ENCODE assay signal across 7 mouse cellular contexts in the genomic region with DNA sequence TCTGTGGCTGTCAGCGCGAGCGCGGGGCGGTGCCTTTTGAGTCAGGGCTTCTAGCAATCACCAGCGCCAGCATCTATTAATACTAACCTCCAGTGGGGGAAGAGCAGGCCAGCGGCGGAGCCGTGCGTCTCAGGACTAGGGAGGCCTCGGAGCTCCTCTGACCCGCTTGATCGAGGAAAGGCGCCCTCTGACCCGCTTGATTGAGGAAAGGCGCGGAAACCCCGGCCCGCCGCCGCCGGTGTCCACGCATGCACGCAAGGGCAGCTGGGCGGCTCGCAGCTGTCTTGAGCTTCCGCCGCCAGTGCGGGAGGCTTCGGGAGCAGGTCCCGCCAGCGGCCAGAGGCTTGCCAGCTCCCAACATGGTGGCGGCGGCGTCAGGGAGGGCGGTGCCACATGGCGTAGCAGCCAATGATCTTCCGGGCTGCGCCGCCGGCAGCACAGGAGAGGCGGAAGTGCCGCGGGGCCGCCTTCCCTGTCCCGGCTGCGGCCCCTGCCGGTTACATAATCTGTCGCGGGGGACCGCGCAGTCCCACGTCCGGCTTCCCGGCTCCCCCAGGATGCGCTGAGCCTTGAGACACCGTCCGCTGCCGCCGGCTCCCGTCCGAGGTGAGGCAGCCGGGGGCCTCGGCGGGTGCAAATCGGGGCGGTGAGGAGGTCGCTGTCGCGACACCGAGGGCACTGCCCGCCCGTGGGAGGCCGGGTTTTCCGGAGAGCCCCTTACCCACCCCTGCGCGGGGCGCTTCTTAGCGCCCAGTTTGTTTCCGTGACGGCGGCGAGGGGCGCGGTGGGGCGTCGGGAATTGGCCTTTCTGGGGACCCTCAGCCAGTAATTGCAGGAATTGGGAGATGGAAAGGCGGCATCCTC. TPM values are rescaled to one million over a fixed set of nuclear protein-coding genes. Genes with fewer than 3 reads are reported as not detected.
DNase-seq lines count a peak whose midpoint lies in the region; ATAC-seq lines count a peak whose summit lies in the region.

A gene (minus strand): TSS at position 361 of the 864 bp plus-strand sequence.
A gene (plus strand): TSS at position 448 of the 864 bp plus-strand sequence.

- peak within 1 kb of the TSS; percentile 96 for H3K4me3 ChIP-seq in limb, embryonic 10.5 days
- peak within 1 kb of the TSS; percentile 91 for H3K4me3 ChIP-seq in midbrain, embryonic 13.5 days (replicated peaks)

- DNase-seq in adrenal gland, adult 8-10 months: peak; percentile 91
- peak; percentile 95 for DNase-seq in embryo, embryonic 9.5 days (ENCODE audit: extremely low spot score)
- peak; percentile 92 for DNase-seq in kidney, adult 11 months
- DNase-seq in limb, embryonic 10.5 days (ENCODE audit: low spot score): peak; percentile 94
- DNase-seq in spleen, adult 12 weeks (ENCODE audit: low spot score): peak; percentile 93

- WGBS in limb, embryonic 10.5 days: under 1% methylated on average over 88 of the region's 88 CpGs
- WGBS in midbrain, embryonic 13.5 days: under 1% methylated on average over 84 of the region's 88 CpGs

- peaks cover 12% of the 10 kb centered on the region for H3K36me3 ChIP-seq in limb, embryonic 10.5 days
- peaks cover 3% of the 10 kb centered on the region for H3K36me3 ChIP-seq in midbrain, embryonic 13.5 days

- peak within 1 kb of the TSS; percentile 92 for H3K27ac ChIP-seq in limb, embryonic 10.5 days
- peak within 1 kb of the TSS; percentile 95 for H3K27ac ChIP-seq in midbrain, embryonic 13.5 days

- ATAC-seq in granulocyte monocyte progenitor cell, adult 5-6 weeks (replicated peaks; ENCODE audit: poor library complexity, severe bottlenecking): peak; percentile 95
- ATAC-seq in midbrain, embryonic 13.5 days: peak; percentile 99

- H3K4me1 ChIP-seq in limb, embryonic 10.5 days: peaks cover 11% of the 10 kb centered on the region
- peaks cover 37% of the 10 kb centered on the region for H3K4me1 ChIP-seq in midbrain, embryonic 13.5 days (replicated peaks)

- H3K4me2 ChIP-seq in midbrain, embryonic 13.5 days (replicated peaks): peak within 1 kb of the TSS; percentile 62

- H3K27me3 ChIP-seq in limb, embryonic 10.5 days (ENCODE audit: low read depth, poor library complexity, severe bottlenecking): no peaks in the 10 kb centered on the region
- no peaks in the 10 kb centered on the region for H3K27me3 ChIP-seq in midbrain, embryonic 13.5 days

- H3K9ac ChIP-seq in midbrain, embryonic 13.5 days (replicated peaks): peak within 1 kb of the TSS; percentile 90

- H3K9me3 ChIP-seq in limb, embryonic 10.5 days (replicated peaks): no peaks in the 10 kb centered on the region
- no peaks in the 10 kb centered on the region for H3K9me3 ChIP-seq in midbrain, embryonic 13.5 days

RNA-seq across cellular contexts. Expression of the first gene that starts in this region (rescaled TPM):
- total RNA-seq in adrenal gland, adult 8-10 months (2022): 10 to 100 TPM; 18.9 to 25.4 (median 21.3) TPM
- 9.9 and 10.0 TPM in 2 replicates for total RNA-seq in granulocyte monocyte progenitor cell, adult 5-6 weeks (2014; fragmentation: Nextera tagmentation)
- total RNA-seq in granulocyte monocyte progenitor cell, adult 5-6 weeks (2017): 8.2 and 11.8 TPM in 2 replicates
- 4.1 and 6.5 TPM in 2 replicates for polyA plus RNA-seq in limb, embryonic 10.5 days (2016; fragmentation: Nextera tagmentation; extraction: Ambion mirVana)
- polyA plus RNA-seq in midbrain, embryonic 13.5 days (2015; fragmentation: Nextera tagmentation; extraction: Ambion mirVana): 15.2 and 17.5 TPM in 2 replicates

RNA-seq across cellular contexts. Expression of the second gene that starts in this region (rescaled TPM):
- total RNA-seq in adrenal gland, adult 8-10 months (2022): 1 to 10 TPM; 1.6 to 2.2 (median 2.1) TPM
- 1.3 and 7.0 TPM in 2 replicates for total RNA-seq in granulocyte monocyte progenitor cell, adult 5-6 weeks (2014; fragmentation: Nextera tagmentation)
- 1.4 TPM in 1 of 2 replicates, not detected in the other for total RNA-seq in granulocyte monocyte progenitor cell, adult 5-6 weeks (2017)
- 1.6 and 2.3 TPM in 2 replicates for polyA plus RNA-seq in limb, embryonic 10.5 days (2016; fragmentation: Nextera tagmentation; extraction: Ambion mirVana)
- polyA plus RNA-seq in midbrain, embryonic 13.5 days (2015; fragmentation: Nextera tagmentation; extraction: Ambion mirVana): 1.6 and 4.9 TPM in 2 replicates

Comparison
In these comparisons a context has a peak if more than half of its experiments do, and no peak if none do; other contexts are left out.
1. Peak in every context shown above with its lines: DNase-seq, ATAC-seq, H3K4me3 ChIP-seq and H3K27ac ChIP-seq.